Mouse (Mus musculus) ovary, postnatal 14 days (tissue): Measurements from ENCODE around the gene Pllp.

Experiments
- DNase-seq: peaks from one replicate; pipeline ENCODE4 v3.0.0; 2022; ENCODE audit warnings: low spot score

Gene Pllp

DNA sequence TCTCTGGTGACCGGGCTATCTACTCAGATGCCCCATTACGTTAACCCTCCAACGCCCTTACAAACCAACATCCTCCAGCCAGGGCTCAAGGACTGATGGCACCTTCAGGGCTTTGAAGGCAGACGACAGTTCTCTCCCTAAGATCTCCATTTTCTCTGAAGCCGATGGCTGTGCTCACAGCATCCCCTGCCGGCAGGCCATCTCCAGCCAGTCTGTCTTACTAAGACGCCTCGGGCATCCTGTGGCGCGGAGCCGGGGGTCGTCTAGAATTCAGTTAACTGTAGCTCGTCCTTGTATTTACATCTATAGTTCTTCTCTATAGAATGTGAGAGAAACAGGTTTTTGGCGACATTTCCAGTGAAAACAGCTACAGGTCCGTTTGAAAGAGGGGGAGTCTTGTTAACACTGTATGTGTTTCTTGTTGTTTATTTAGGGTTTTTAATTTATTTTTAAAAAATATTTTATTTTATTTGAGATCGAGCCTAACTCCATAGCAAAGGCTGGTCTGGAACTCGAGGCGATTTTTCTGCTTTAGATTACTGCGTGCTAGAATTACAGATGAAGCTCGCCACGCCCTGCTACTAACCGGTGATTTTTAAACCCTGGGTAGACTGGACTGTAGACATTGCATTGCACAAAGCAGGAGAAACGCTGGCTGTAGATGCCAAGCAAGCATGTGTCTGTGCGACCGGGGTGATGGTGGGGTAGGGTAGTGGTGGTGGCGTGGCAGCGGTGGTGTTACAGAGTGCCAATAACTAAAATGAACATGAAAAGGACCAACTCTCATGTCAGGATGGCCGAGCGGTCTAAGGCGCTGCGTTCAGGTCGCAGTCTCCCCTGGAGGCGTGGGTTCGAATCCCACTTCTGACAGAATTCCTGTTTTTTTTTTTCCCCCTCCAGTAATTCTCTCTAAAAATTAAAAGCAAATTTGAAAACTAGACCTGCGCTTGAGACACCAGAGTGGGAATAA lies 7.1 kb upstream of the Pllp start:
- peak; percentile 62 for DNase-seq

DNA sequence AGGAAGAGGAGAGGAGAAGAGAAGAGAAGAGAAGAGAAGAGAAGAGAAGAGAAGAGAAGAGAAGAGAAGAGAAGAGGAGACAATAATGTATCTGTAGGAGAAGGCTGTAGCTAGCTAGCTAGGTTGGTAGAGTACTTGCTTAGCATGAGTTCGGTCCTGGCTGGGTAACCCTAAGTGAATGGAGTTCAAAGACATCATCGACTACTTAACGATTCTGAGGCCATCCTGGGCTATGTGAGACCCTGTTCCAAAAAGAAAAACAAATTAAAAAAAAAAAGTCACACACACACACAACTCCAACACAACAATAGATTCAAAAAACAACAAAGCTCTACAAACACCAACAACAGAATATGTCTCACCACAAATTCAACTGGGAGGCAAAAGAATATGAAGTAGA lies 6.1 kb upstream of the Pllp start:
- DNase-seq, result no peak

- no peak for DNase-seq
Observed at GRCm38 (mm10) chr8:94700421-94700935, 4.4 kb upstream of the Pllp start.

DNA sequence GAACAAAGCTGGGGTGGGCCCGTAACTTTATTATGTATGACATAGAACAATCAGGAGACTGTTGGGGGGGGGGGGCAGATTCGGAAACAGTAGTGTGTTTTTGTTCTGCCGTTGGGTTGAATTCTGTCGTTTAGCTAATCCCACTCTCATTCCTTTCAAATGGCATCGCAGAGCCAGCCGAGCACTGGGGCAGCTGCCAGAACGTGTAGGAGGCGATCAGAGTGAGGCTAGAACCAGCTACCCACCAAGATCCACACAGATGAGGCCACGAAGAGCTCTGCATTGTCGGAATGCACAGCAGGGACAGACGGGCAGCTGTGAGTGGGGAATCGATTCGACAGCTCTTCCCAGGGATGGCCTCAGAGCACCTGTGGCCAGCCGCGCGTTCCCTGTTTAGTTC lies 3.3 kb upstream of the Pllp start:
- no peak for DNase-seq

GRCm38 (mm10) chr8:94697956-94698355 lies 1.9 kb upstream of the Pllp start:
- no peak for DNase-seq

DNA sequence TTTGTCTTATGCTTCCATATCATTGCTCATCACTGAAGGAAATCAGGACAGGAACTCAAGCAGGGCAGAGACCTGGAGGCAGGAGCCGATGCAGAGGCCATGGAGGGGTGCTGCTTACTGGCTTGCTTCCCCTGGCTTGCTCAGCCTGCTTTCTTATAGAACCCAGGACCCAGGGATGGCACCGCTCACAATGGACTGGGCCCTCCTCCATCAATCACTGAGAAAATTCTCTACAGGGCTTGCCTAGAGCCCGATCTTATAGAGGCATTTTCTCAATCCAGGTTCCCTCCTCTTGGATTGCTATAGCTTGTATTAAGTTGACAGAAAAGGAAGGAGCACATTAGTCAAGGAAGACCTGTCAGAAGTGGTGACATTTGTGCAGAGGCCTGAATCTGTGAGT lies 488 bp upstream of the Pllp start:
- DNase-seq, result no peak

GRCm38 (mm10) chr8:94695341-94695993 lies 611 bp downstream of the Pllp start:
- no peak for DNase-seq

- no peak for DNase-seq
Observed at GRCm38 (mm10) chr8:94694701-94695100, 1.4 kb downstream of the Pllp start.

GRCm38 (mm10) chr8:94685953-94686352 lies 10.1 kb downstream of the Pllp start:
- DNase-seq, result no peak

DNA sequence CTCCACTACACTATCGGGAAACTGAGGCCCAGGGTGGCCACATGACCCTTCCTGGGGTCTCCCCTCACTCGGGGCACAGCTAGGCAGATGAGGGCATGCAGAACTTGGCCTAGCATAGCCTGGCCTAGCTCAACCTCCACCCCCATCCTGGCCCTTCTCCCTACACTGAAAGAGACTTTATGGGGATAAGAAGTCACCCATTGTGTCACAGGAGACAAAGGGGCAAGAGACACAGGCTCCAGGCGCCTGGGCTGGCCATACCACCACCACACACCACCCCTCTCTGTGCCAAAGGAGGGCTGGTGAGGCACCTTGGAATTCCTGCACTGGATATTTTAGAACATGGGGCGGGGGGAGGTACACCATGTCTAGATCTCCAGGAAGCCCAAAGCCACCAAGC lies 11.8 kb downstream of the Pllp start:
- DNase-seq, result no peak

GRCm38 (mm10) chr8:94682732-94683524 lies 13.2 kb downstream of the Pllp start:
- DNase-seq, result no peak

DNA sequence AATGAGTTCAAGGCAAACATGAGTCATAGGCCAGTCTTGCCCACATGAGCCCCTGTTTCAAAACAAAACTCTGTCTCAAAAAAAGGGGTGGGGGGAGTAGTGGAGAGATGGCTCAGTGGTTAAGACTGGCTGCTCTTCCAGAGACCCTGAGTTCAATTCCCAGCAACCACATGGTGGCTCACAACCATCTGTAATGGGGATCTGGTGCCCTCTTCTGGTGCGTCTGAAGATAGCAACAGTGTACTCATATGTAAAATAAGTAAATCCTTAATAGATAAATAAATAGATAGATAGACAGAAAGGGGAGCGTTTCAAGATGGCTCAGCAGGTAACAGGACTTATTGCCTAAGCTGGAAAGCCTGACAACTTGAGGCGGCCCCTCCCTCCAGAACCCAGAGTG lies 15.7 kb downstream of the Pllp start:
- no peak for DNase-seq

GRCm38 (mm10) chr8:94678582-94678981 lies 17.5 kb downstream of the Pllp start:
- no peak for DNase-seq

- DNase-seq, result no peak
Observed at GRCm38 (mm10) chr8:94675923-94676322, 20.2 kb downstream of the Pllp start.

DNA sequence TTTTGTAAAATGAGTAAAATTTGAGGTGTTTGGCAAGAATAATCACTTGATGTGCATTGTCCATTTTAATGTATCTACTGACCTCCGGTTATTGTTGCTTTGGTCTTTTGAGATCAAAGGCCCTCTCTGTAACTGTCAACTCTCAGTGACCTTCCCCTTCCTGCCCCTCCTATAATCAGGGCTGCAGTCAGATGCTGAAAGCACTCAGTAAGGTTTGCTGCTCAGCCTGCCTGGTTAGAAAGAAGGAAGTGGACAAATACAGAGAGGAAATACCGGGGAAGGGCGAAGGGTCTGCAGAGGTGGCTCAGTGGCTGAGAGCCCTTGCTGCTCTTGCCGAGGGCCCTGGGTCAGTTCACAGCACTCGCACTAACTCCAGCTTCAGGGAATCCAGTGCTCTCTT lies 21.7 kb downstream of the Pllp start:
- no peak for DNase-seq

DNA sequence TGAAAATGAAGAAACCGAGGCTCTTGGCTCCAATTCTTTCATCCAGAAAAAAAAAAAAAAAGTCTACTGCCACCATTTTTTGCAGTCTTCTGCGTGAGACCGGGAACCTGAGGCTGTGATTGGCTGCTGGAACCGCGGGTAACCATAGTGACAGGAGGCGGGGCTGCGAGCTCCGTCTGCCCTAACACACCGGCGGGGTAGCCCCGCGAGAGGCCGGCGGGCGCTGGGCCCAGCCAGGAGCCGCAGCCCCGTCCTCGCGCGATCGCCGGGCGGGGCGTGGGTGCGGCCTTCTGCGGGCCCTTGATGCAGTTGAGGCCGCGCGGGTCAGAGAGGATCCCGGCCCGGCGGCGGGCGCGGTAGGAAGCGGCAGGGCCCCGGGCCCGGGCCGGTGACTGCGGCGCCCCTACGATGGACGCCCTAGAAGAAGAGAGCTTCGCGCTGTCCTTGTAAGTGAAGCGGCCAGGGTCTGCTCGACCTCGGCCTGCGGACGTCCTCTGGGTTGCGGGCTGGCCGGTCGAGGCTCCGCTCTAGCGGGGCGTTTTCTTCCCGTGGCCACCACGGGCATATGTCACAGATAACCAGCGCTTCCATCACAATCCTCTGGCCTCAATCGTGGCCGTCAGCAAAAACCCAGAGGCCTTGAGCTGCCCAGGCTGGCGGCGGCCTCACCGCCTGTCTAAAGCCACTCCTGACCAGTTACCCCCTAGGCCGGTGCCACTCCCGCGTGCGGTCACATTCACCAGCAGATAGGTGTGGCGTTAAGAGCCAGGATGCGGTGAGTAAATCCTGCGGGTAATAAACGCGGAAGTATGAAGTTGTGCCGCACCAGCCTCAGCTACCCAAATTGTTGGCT lies 29.4 kb downstream of the Pllp start, which contains the start of gene Arl2bp:
Gene Arl2bp (plus strand): TSS at position 145 of the 853 bp plus-strand sequence.
- peak; percentile 94 for DNase-seq

DNA sequence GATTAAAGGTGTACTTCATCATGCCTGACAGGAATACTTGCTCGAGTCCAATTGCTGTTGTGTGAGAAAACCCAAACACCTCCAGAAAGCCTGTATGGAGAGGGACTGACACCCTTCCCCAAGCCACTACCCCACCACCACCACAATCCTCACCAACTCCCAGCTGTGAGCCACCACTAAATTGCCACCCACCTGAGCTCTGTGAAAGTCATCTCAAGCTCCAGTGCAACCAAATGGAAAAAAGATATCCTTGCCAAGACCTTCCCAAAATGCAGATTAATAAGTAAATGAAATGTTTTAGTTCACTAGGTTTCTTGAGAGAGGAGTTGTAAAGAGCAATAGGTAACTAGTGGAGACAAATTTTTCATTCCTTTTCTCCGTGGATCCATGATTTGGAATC lies 31.4 kb downstream of the Pllp start:
- DNase-seq, result no peak

- no peak for DNase-seq
Observed at GRCm38 (mm10) chr8:94660418-94660817, 35.7 kb downstream of the Pllp start.

DNA sequence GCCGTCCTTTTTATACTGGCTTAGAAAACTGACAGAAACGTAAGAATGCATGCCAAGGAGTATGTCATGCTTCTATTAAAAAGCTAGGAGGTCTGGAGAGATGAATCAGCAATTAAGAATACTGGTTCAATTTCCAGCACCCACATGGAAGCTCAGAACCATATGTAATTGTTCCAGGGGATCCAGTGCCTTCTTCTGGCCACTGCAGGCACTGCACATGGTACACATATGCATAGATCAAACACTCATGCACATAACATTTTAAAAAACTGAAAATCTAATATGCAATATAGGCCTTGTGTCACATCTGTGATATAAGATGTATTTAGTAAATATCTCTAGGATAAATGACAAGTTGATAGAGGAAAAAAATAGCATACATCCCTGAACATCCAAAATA lies 38.0 kb downstream of the Pllp start:
- no peak for DNase-seq

DNA sequence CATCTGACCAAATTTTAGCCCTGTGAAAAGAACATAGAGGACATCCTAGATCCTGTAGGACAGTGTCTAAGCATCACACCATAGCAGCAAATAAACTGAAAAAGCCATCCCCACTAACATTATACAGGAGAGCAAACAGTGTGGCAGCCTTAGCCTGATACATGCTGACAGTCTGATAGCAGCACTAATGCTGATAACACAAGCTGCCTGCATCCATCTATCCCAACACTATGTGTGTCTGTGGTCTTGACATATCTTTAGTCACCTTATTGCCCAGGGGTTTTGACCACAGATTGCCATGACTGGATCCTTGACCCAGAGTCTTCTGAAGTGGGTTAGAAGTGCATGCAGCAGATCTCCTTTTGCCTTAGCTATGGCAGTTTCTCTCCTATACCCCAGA lies 41.1 kb downstream of the Pllp start:
- DNase-seq, result no peak

DNA sequence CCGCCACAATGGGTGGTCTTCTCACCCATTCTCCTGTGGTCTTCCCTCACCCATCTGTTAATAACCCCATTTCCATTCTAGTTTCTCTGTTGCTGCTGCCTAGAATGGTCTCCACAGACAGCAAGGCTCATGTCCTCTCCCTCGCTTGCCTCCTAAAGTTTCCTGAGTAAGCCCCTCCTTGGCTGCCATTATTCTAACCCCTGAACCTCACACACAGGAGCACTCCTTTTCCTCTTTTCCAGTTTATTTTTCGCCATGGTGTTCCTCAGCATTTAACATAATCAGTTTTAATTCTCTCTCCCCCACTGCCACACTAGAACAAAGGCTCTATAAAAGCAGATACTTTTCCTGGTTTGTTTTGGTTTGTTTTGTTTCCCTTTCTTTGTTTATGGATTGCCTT lies 43.1 kb downstream of the Pllp start:
- no peak for DNase-seq
